Mouse (Mus musculus) ES-E14 (cell line): ENCODE measurements at regions not wholly inside any gene's neighbourhood (a gene's known extent, or its start where the extent isn't known, plus 50 kb on each side); places are given as distances from the start of the nearest gene placed in this dataset.

Source experiments
- DNase-seq: peaks from one replicate; pipeline ENCODE4 v3.0.0-alpha.2; 2013; ENCODE audit warnings: low read depth, low spot score
- H3K27ac ChIP-seq: 2 replicates; pipeline ENCODE4 v1.5.1; 2012; ENCODE audit warnings: low read depth, mild to moderate bottlenecking, low read length, moderate library complexity, mixed read lengths; ENCODE audit not compliant: poor library complexity, insufficient read depth, severe bottlenecking
- H3K36me3 ChIP-seq: 2 replicates; pipeline ENCODE4 v1.6.1; 2012; ENCODE audit warnings: mild to moderate bottlenecking, low read length, moderate library complexity, mixed read lengths; ENCODE audit not compliant: control insufficient read depth, poor library complexity, insufficient read depth, severe bottlenecking
- H3K4me1 ChIP-seq, 2 experiments: fragments of 150-350 bp in 1 of 2; sonication (generic) in 1 of 2; 2 replicates each; pipeline ENCODE4 v1.6.1; 2012; ENCODE audit warnings: low read length in 2 of 2, mild to moderate bottlenecking in 1 of 2, mixed read lengths in 1 of 2; ENCODE audit not compliant: control insufficient read depth in 2 of 2, insufficient read depth in 2 of 2, poor library complexity in 1 of 2
- H3K4me3 ChIP-seq, 2 experiments: fragments of 150-350 bp in 1 of 2; sonication (generic) in 1 of 2; 2 replicates each; pipeline ENCODE4 v1.5.1; 2012; ENCODE audit warnings: low read length in 2 of 2, low read depth in 1 of 2, mild to moderate bottlenecking in 1 of 2, mixed read lengths in 1 of 2; ENCODE audit not compliant: insufficient read depth in 1 of 2, poor library complexity in 1 of 2, severe bottlenecking in 1 of 2
- H3K9ac ChIP-seq: 2 replicates; pipeline ENCODE4 v1.6.1; 2012; ENCODE audit warnings: low read depth, mild to moderate bottlenecking, low read length, mixed read lengths; ENCODE audit not compliant: poor library complexity, insufficient read depth, severe bottlenecking
- H3K9me3 ChIP-seq: fragments of 150-350 bp; sonication (generic); 2 replicates; pipeline ENCODE4 v1.6.1; 2012; ENCODE audit warnings: low read depth, mild to moderate bottlenecking, low read length; ENCODE audit not compliant: control insufficient read depth, insufficient read depth
- CHD2 ChIP-seq: IDR thresholded peaks from 2 replicates; pipeline ENCODE4 v1.6.1; 2014; ENCODE audit warnings: mild to moderate bottlenecking, low read depth, low read length, inconsistent platforms
- HCFC1 ChIP-seq: IDR thresholded peaks from 2 replicates; pipeline ENCODE4 v1.6.1; 2012; ENCODE audit warnings: low read length, inconsistent platforms, borderline replicate concordance; ENCODE audit not compliant: insufficient read depth
- MAFK ChIP-seq: IDR thresholded peaks from 2 replicates; pipeline ENCODE4 v1.6.1; 2014; ENCODE audit warnings: mild to moderate bottlenecking, low read depth, low read length, inconsistent platforms; ENCODE audit not compliant: insufficient read depth
- ZC3H11A ChIP-seq: IDR thresholded peaks from 2 replicates; pipeline ENCODE4 v1.6.1; 2012; ENCODE audit warnings: low read depth, mild to moderate bottlenecking, inconsistent platforms, low read length, borderline replicate concordance
- ZNF384 ChIP-seq: IDR thresholded peaks from 2 replicates; pipeline ENCODE4 v1.6.1; 2012; ENCODE audit warnings: low read depth, low read length, inconsistent platforms
- in situ Hi-C, 2 experiments: fragments of 600-800 bp; cut with MboI; formaldehyde crosslinking; loops; one replicate each; pipeline ENCODE4 v1.15.1; 2025; ENCODE audit warnings: low sequenced_read_pairs in 2 of 2, inconsistent platforms in 1 of 2; ENCODE audit not compliant: unreplicated experiment in 2 of 2

DNA sequence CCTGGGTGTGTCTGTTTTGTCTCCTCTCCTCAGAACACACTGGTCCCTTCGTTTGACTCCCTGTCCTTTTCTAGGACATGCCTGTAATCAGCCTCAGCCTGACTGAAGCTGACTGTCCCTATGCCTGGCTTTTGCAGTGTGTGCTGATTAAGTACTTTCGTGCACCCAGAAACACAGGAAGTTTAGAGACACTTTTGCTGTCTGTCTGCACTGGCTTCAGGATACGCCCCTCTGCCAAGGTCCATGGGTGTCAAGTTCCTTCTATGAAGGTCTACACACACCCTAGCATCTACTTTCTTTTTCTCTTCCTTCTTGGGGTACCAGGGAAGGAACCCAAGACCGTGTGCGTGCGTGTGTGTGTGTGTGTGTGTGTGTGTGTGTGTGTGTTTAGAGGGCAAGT, 189.3 kb downstream of the Gadd45g start:
- no peak for DNase-seq
- in situ Hi-C loops = no loop called here
- H3K9me3 ChIP-seq = no peaks in the 10 kb centered on the region
- no peaks in the 10 kb centered on the region for H3K36me3 ChIP-seq
- no peak overlapping the region for H3K9ac ChIP-seq
- no peak overlapping the region for H3K27ac ChIP-seq
- H3K4me3 ChIP-seq = no peak overlapping the region
- TF ChIP-seq CHD2 (no peak), ZNF384 (no peak), HCFC1 (no peak), MAFK (no peak), ZC3H11A (no peak)
- no peaks in the 10 kb centered on the region for H3K4me1 ChIP-seq

DNA sequence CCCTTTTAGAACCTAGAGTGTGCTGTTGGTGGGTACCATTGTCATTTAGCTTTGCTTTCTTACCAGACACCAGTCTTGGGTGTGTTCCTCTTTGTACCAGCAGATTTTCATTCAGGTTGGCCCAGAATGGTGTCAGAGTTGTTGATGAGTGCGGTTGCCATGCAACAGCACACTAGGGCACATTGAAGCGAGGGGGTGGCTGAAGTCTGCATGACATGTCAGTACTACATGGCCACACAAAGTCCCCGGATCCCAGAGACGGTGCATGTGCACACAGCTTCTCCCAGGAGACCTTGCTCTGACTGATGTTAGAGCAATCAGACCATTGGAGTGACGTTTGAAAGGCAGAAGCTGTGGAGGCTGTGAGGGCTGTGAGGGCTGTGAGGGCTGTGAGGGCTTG, 189.9 kb downstream of the Gadd45g start:
- no peak overlapping the region for H3K9ac ChIP-seq
- no peak for DNase-seq
- H3K4me3 ChIP-seq = no peak overlapping the region
- TF ChIP-seq ZNF384 (no peak), HCFC1 (no peak), MAFK (no peak), CHD2 (no peak), ZC3H11A (no peak)
- H3K27ac ChIP-seq = no peak overlapping the region; the same call in 1 of the 2 replicates
- in situ Hi-C loops = no loop called here
- H3K9me3 ChIP-seq = no peaks in the 10 kb centered on the region
- no peaks in the 10 kb centered on the region for H3K36me3 ChIP-seq
- no peaks in the 10 kb centered on the region for H3K4me1 ChIP-seq

DNA sequence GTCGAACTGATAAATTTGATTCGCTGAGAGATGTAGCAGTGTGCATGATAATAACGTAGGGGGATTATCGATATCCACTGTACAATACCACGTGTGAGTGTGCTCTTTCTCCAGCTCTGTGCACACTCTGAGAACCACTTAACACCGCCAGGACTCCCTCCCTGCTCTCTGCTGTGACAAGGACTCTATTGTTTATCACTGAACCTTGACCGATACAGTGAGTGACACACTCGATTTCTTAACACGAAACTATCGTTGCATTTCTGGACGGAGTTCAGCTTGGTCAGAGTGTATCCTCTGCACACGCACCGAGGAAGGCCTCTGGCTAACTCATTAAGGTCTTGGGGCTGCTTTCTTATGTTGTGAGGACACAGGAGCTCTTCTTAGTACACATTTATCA, 190.7 kb downstream of the Gadd45g start:
- TF ChIP-seq CHD2 (no peak), MAFK (no peak), ZNF384 (no peak), ZC3H11A (no peak), HCFC1 (no peak)
- no peaks in the 10 kb centered on the region for H3K9me3 ChIP-seq
- no peaks in the 10 kb centered on the region for H3K36me3 ChIP-seq
- H3K27ac ChIP-seq = no peak overlapping the region
- H3K9ac ChIP-seq = no peak overlapping the region
- no peak for DNase-seq
- H3K4me3 ChIP-seq = no peak overlapping the region
- H3K4me1 ChIP-seq = no peaks in the 10 kb centered on the region
- in situ Hi-C loops = no loop called here

- TF ChIP-seq ZNF384 (no peak), HCFC1 (no peak), ZC3H11A (no peak), MAFK (no peak), CHD2 (no peak)
- DNase-seq = no peak
- H3K36me3 ChIP-seq = no peaks in the 10 kb centered on the region
Observed at GRCm38 (mm10) chr13:52041467-52042421, 195.3 kb downstream of the Gadd45g start.

More at GRCm38 (mm10) chr13:52041467-52042421, 195.3 kb downstream of the Gadd45g start:
- Histone ChIP-seq H3K9me3 (no peaks in the 10 kb centered on the region), H3K4me3 (no peak overlapping the region), H3K9ac (no peak overlapping the region), H3K4me1 (no peaks in the 10 kb centered on the region; a peak in 1 of 4 replicates), H3K27ac (no peak overlapping the region)
- in situ Hi-C loops = no loop called here
